Mouse (Mus musculus) c-Kit-positive CD71-positive TER-119-negative erythroid progenitor cells, embryonic 14.5 days (primary cell): ENCODE measurements around the gene Olfr1156.

Experiments
- DNase-seq: peaks from one replicate; pipeline ENCODE4 v3.0.0-alpha.2; 2013; ENCODE audit warnings: low read depth

Gene Olfr1156

GRCm38 (mm10) chr2:87953000-87953399, at the start of gene Olfr1156:
TSS of gene Olfr1156 (minus strand) at chr2:87953100.
- DNase-seq = no peak

- no peak for DNase-seq
Measured at GRCm38 (mm10) chr2:87989813-87990212, 36.9 kb upstream of the Olfr1156 start, which contains the start of gene Olfr1158. TSS of gene Olfr1158 (plus strand) at chr2:87990113.

DNA sequence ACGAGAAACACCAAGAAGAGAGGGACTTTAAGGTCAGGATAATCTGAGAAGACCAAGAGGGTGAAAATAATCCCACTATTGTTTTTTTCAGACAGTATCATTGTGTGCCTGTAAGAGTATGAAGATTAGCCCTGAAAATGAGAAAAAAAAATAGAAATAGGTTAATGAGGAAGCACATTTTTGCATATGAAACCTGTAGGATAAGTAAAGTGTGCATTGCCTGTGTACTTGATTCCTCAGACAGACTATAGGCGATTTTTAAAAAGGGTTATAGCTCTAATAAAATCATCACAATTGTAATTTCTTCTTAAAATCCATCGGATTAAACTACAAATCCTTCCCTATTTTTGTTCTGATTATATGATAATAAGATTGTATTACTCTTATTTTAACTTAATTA, 21.7 kb upstream of the Olfr1156 start, which contains the start of gene Olfr74:
Gene Olfr74 (minus strand): TSS at position 101 of the 400 bp plus-strand sequence.
- DNase-seq = no peak

DNA sequence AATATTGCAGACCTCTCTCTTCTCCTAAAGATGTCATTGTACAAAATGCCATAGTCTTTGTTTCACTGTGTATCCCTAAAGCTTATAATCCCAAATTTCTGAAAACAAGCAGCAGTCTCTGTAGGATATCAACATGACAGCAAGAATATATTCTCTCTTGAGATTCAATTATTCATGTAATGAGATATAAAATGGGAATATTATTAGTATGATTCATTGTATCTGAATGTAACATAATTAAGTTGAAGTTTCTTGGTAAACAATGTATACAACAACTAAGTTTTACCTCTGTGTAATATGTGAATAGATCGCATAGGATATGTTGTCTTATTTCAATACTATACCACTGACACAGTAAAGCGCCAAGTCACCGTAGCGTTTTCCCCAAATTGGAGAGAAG, 15.3 kb upstream of the Olfr1156 start, which contains the start of gene Olfr1157:
Gene Olfr1157 (minus strand): TSS at position 101 of the 400 bp plus-strand sequence.
- DNase-seq = no peak

DNA sequence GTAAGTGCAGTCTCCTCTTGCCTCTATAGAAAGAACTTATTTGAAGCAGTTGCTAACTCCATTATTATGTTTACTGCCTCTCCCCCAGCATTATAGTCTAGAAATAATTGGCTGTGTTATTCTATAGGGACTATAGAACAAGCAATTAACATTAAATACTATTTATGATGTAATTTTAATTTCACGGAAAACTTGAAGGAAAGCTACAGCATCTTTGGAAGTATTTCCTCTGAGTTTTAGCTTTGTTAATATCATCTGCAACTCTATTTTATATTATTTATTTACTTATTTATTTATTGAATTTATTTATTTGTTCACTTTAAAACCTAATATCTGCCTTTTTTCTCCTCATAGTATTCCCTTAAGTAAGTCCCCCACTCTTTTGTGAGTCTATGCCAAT, 7.9 kb downstream of the Olfr1156 start, which contains the start of gene Olfr1155:
Gene Olfr1155 (minus strand): TSS at position 101 of the 400 bp plus-strand sequence.
- no peak for DNase-seq

DNA sequence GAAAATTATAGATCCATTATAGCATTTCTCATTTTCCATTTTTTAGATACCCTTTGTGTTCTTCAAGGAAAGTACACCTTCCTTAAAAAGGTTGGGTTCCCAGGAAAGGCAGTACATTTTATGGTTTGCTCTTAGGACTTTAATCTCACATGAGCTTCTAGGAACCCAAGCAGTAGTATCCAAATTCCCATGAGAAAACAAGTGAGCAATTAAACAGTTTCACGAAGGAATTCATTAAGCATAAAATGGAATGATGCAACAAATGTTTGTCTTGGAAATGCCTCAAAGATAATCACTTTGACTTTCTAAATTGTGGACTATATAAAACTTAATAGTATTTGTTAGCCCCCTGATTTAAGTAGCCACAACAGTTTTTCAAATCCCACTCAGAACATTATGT, 47.8 kb downstream of the Olfr1156 start, which contains the start of gene Olfr1154:
Gene Olfr1154 (minus strand): TSS at position 101 of the 400 bp plus-strand sequence.
- no peak for DNase-seq
